Mouse (Mus musculus): ENCODE results near the gene Atp8b5.

DNA sequence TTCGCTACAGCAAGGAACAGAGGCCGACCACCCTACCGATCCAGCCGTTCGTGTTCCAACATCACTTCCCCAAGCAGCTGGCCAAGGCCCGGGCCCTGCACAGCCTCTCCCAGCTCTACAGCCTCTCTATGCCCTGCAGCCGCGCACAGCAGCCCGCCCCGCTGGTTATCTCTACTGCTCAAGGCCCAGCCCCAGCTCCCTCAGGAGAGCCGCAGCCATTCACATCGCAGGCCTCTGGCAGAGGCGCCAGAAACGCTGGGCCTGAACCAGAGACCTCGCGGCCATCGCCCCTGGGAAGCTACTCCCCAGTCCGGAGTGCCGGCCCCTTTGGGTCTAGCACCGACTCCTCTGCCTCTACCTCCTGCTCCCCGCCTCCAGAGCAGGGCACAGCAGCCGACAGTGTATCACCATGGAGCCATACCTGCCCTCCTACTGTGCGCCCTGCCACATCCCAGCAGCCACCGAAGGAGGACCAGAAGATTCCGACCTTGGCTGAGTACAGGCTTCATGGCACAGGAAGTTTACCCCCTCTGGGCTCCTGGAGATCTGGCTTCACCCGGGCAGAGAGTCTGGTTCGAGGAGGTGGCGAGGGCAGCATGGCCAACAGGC lies 154.8 kb downstream of the Atp8b5 start:
- no peak for TF ChIP-seq CTCF (IDR thresholded peaks at IDR 0.05; ENCODE audit: low read depth)
- TF ChIP-seq EP300 (IDR thresholded peaks at IDR 0.05; ENCODE audit: low read depth) = no peak

Data from liver, embryonic 14.5 days (tissue).